Mouse (Mus musculus) intestine, postnatal 0 days (tissue): ENCODE data around the gene Fip1l1. TPM values are rescaled to one million over a fixed set of nuclear protein-coding genes. Genes with fewer than 3 reads are reported as not detected.
A peak's percentile ranks its signal among the peaks of the same experiment; 100 is the strongest.

Experiments
- ATAC-seq: fragments of 200-750 bp; cut with Nextera tagmentation; 2 replicates; pipeline ENCODE4 v1.8.0; 2017; ENCODE audit warnings: mild to moderate bottlenecking, moderate TSS enrichment, moderate library complexity
- H3K27ac ChIP-seq: fragments of 300-500 bp; sonication (generic); 2 replicates; pipeline ENCODE4 v1.5.1; 2014; ENCODE audit warnings: mild to moderate bottlenecking, low read depth, low read length, moderate library complexity
- H3K27me3 ChIP-seq: fragments of 300-500 bp; sonication (generic); replicated peaks from 2 replicates; pipeline ENCODE4 v1.6.1; 2014; ENCODE audit warnings: low read length, mixed read lengths; ENCODE audit not compliant: control insufficient read depth, insufficient read depth
- H3K36me3 ChIP-seq: fragments of 300-500 bp; sonication (generic); 2 replicates; pipeline ENCODE4 v1.6.1; 2014; ENCODE audit warnings: mild to moderate bottlenecking, moderate library complexity; ENCODE audit not compliant: control insufficient read depth, insufficient read depth
- H3K4me1 ChIP-seq: fragments of 300-500 bp; sonication (generic); replicated peaks from 2 replicates; pipeline ENCODE4 v1.6.1; 2014; ENCODE audit warnings: antibody characterized with exemption, low read length, mixed read lengths; ENCODE audit not compliant: control insufficient read depth, insufficient read depth
- H3K4me2 ChIP-seq: fragments of 300-500 bp; sonication (generic); replicated peaks from 2 replicates; pipeline ENCODE4 v1.6.1; 2014; ENCODE audit warnings: low read depth, mild to moderate bottlenecking, moderate library complexity
- H3K4me3 ChIP-seq: fragments of 300-500 bp; sonication (generic); 2 replicates; pipeline ENCODE4 v1.5.1; 2014; ENCODE audit warnings: low read depth, low read length
- H3K9ac ChIP-seq: fragments of 300-500 bp; sonication (generic); 2 replicates; pipeline ENCODE4 v1.6.1; 2014; ENCODE audit warnings: mild to moderate bottlenecking, low read depth, low read length
- H3K9me3 ChIP-seq: fragments of 300-500 bp; sonication (generic); 2 replicates; pipeline ENCODE4 v1.6.1; 2016; ENCODE audit warnings: mixed run types; ENCODE audit not compliant: control insufficient read depth
- CTCF ChIP-seq: sonication (generic); IDR thresholded peaks from 2 replicates; pipeline ENCODE4 v1.5.1; 2016; ENCODE audit warnings: low read depth, mild to moderate bottlenecking, control low read depth, antibody characterized with exemption, moderate library complexity
- WGBS: fragments of 180-500 bp; shearing (Covaris S2); extraction: QIAGEN DNeasy Blood & Tissue Kit; methylation state at CpG from one replicate; pipeline ENCODE4 v1.1.7; 2014; 5-methylcytosine and 5-hydroxymethylcytosine counted together
- polyA plus RNA-seq: library from polyadenylated mRNA; unstranded; fragments of >200 nt; fragmentation: Nextera tagmentation; extraction: Ambion mirVana; gene quantifications from 2 replicates; pipeline ENCODE4 v1.2.1, GENCODE M21; 2015

Fip1l1 gene
- polyA plus RNA-seq, 1 experiment from 2014 or later = 37.7 TPM

DNA sequence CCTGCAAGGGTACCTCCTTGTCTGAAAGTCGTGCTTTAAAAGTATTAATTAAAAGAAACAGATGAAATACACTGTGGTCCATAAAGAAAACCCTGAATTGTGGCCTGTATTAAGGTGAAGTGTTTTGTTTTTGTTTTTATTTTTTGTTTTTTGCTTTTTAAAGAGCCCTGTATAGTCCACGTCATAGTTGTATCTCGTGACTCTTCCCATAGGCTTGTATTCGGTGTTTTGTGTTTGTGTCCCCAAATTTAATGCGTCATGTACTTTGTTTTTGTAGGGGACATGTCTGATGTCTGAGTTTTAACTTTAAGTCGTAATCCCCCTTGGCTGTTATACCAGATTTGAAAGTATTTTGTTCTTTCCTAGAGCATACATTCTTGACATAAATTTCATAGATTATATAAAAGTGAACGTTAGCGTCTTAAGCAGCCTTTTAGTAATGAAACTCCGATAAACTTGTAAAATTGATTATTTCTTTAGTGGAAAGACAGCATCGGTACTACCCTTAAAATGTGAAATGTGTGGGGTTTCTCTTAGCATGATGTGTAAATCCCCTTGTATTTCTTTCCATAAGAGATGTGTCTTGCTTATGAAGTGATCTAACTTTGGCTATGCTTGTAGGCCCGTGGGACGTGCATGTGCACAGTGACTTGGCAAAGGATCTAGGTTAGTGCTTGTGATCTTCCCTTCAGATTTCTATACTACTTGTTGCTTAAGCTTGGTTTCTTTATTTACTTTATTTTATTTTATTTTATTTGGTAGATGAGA is 1.1 kb downstream of the Fip1l1 start:
- Histone ChIP-seq H3K36me3 (peaks cover 7% of the 10 kb centered on the region), H3K27me3 (no peaks in the 10 kb centered on the region), H3K27ac (peak overlapping the region; percentile 88), H3K4me2 (peak overlapping the region; percentile 63), H3K4me1 (0 out of 2 replicates have a peak, but pooled peaks cover 8% of the 10 kb centered on the region), H3K9me3 (no peaks in the 10 kb centered on the region), H3K9ac (peak overlapping the region; percentile 78), H3K4me3 (peak overlapping the region; percentile 76)
- ATAC-seq = no peak
- no peak for TF ChIP-seq CTCF
- WGBS = 34% methylated on average over 12 of the region's 12 CpGs

DNA sequence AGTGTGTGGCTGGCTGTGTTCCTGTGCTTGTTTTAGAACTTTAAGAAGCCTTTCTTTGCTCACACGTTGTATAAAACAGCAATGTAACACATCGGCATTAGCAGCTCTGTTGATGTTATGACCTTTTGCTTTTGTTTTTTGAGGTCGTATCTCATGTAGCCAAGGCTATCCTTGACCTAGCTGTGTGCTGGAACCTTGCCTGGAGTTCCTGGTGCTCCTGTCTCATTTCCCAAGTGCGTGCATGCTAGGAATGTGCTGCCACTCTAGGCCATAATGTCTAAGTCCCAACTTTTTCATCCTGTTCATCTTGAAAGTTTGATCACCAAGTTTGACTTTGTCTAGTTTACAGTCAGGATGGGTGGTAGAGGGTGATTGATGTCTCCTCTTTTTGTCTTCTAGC is 10.4 kb downstream of the Fip1l1 start:
- no peak overlapping the region for H3K4me2 ChIP-seq
- no peaks in the 10 kb centered on the region for H3K4me1 ChIP-seq
- 91% methylated on average over 4 of the region's 4 CpGs for WGBS
- no peaks in the 10 kb centered on the region for H3K9me3 ChIP-seq
- no peak for TF ChIP-seq CTCF
- no peak overlapping the region for H3K9ac ChIP-seq
- peaks cover 46% of the 10 kb centered on the region for H3K36me3 ChIP-seq
- H3K4me3 ChIP-seq = no peak overlapping the region
- H3K27ac ChIP-seq = no peak overlapping the region
- no peak for ATAC-seq
- H3K27me3 ChIP-seq = no peaks in the 10 kb centered on the region

DNA sequence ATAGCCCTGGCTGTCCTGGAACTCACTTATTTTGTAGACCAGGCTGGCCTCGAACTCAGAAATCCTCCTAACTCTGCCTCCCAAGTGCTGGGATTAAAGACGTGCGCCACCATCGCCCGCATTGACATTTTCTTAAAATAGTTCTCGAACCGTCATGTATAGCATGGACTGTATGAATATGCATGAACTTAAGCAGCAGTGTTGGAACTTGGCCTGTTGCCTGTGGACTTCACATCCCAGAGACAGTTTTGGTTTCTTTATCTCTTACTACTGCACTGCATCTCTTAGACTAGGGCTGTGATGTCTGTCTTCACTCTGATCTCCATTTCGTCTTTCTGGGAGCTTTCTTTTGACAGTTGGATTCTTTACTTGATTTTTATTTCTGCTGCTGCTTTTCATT is 14.3 kb downstream of the Fip1l1 start:
- Histone ChIP-seq H3K4me3 (no peak overlapping the region), H3K27ac (no peak overlapping the region), H3K4me2 (no peak overlapping the region), H3K27me3 (no peaks in the 10 kb centered on the region), H3K9me3 (no peaks in the 10 kb centered on the region), H3K4me1 (no peaks in the 10 kb centered on the region), H3K9ac (no peak overlapping the region), H3K36me3 (peaks cover 41% of the 10 kb centered on the region)
- ATAC-seq = no peak
- WGBS = 89% methylated on average over 8 of the region's 8 CpGs
- TF ChIP-seq CTCF = no peak

DNA sequence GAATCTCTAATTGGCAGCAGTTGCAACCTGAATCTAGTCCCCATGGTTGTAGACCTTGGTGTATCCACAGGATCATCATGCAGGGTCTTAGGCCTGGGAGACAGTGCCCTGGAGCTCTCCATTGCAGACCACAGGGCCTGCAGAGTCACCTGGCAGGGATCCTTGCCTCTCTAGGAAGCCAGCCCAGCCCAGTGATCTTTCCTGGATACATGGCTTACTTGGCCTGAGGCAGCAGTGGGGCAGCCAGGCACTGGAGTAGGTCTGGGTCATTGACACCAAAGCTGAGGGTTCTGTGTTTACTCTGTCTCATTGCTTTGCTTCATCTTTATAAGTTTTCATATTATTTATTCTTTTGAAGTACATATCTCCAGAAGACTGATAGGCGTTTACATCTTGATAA is 25.9 kb downstream of the Fip1l1 start:
- no peaks in the 10 kb centered on the region for H3K27me3 ChIP-seq
- no peaks in the 10 kb centered on the region for H3K9me3 ChIP-seq
- WGBS = 68% methylated on average over 1 of the region's 1 CpGs
- H3K27ac ChIP-seq = no peak overlapping the region
- no peak overlapping the region for H3K4me3 ChIP-seq
- ATAC-seq = no peak
- no peaks in the 10 kb centered on the region for H3K4me1 ChIP-seq
- H3K9ac ChIP-seq = no peak overlapping the region
- TF ChIP-seq CTCF = no peak
- no peak overlapping the region for H3K4me2 ChIP-seq
- peaks cover 38% of the 10 kb centered on the region for H3K36me3 ChIP-seq

DNA sequence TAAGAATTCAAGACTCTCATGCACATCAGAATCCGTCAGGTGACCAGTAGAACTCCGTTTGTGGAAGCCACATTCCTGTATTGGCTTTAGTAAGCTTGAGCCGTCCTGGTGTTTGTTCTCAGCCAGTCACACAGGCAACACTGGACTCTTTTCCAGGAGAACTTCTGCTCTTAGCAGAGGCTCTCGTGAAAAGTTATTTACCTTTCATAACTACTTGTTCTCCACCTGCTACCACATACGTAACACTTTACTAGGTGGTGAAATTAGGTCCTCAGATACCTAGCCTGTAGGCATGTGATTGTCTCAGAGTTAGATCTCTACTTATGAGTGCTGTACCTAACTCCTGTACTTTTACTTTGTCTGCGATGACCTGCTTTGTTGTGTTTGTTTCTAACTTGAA is 36.5 kb downstream of the Fip1l1 start:
- Histone ChIP-seq H3K4me3 (no peak overlapping the region), H3K27ac (no peak overlapping the region), H3K4me1 (no peaks in the 10 kb centered on the region), H3K4me2 (no peak overlapping the region), H3K9ac (no peak overlapping the region), H3K27me3 (no peaks in the 10 kb centered on the region), H3K9me3 (no peaks in the 10 kb centered on the region), H3K36me3 (peaks cover 33% of the 10 kb centered on the region; the same call in 1 of the 2 replicates)
- no peak for TF ChIP-seq CTCF
- ATAC-seq = no peak
- WGBS = 80% methylated on average over 6 of the region's 6 CpGs

DNA sequence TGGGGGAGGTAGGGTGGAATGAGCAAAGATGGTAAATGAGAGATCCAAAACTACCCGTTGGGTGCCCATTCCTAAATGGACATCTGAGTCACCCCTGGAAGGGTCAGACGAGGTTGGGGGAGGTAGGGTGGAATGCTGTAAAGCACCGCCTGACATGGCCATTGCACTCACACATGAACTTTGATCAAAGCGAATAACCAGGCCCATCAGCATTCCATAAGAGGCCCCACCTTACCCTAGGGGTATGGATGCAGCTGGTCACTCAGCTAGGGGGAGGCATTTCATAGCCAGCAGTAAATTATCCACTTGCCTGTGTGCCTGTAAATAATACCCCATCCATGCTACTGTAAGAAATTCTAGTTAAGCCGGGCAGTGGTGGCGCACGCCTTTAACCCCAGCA is 53.9 kb downstream of the Fip1l1 start:
- Histone ChIP-seq H3K27ac (peak overlapping the region; percentile 46; the same call in 1 of the 2 replicates), H3K9me3 (no peaks in the 10 kb centered on the region), H3K9ac (no peak overlapping the region), H3K36me3 (peaks cover 44% of the 10 kb centered on the region), H3K4me2 (no peak overlapping the region), H3K4me3 (no peak overlapping the region), H3K27me3 (no peaks in the 10 kb centered on the region), H3K4me1 (peaks cover 5% of the 10 kb centered on the region; the same call in 1 of the 2 replicates)
- ATAC-seq = peak; percentile 77
- 70% methylated on average over 7 of the region's 7 CpGs for WGBS
- peak; percentile 36 for TF ChIP-seq CTCF
